Mouse (Mus musculus) spleen, postnatal 10 days (tissue): Measurements from ENCODE around the gene Atcay.
A peak's percentile ranks its signal among the peaks of the same experiment; 100 is the strongest.
"Not testable (repeated sequence)": the region's sequence is repeated elsewhere in the genome, so short reads cannot be mapped to it uniquely, and the experiment has no call there.

ENCODE experiments used
- DNase-seq, 2 experiments: peaks; one replicate each; pipeline ENCODE4 v3.0.0; 2021 to 2022; ENCODE audit warnings: low spot score in 2 of 2

Atcay gene

GRCm38 (mm10) chr10:81179451-81180342 lies 50.9 kb downstream of the Atcay start:
- no peak for DNase-seq

- DNase-seq = no peak
Measured at GRCm38 (mm10) chr10:81178927-81179326, 51.7 kb downstream of the Atcay start.

GRCm38 (mm10) chr10:81177958-81178712 lies 52.5 kb downstream of the Atcay start:
- no peak for DNase-seq

- peak; percentile 55 to 62 for DNase-seq
Measured at GRCm38 (mm10) chr10:81177491-81177925, 53.1 kb downstream of the Atcay start.

GRCm38 (mm10) chr10:81176466-81177271 lies 54.0 kb downstream of the Atcay start, which contains the start of gene Eef2:
Gene Eef2, plus strand, starts transcription at chr10:81176631.
- DNase-seq = peak; percentile 99 to 100

GRCm38 (mm10) chr10:81175936-81176465 lies 54.6 kb downstream of the Atcay start:
- no peak for DNase-seq

- DNase-seq = not testable (repeated sequence)
Measured at GRCm38 (mm10) chr10:81175345-81175701, 55.3 kb downstream of the Atcay start.

GRCm38 (mm10) chr10:81174617-81175344 lies 55.9 kb downstream of the Atcay start:
- DNase-seq = peak; percentile 91 to 93

GRCm38 (mm10) chr10:81173132-81173531 lies 57.5 kb downstream of the Atcay start:
- DNase-seq = peak; percentile 78 to 89

GRCm38 (mm10) chr10:81169411-81169900 lies 61.2 kb downstream of the Atcay start:
- DNase-seq = peak in 1 of 2 experiments; percentile 53

- peak; percentile 79 to 92 for DNase-seq
Measured at GRCm38 (mm10) chr10:81168521-81169244, 62.0 kb downstream of the Atcay start.

- DNase-seq = no peak
Measured at GRCm38 (mm10) chr10:81168087-81168431, 62.6 kb downstream of the Atcay start.

GRCm38 (mm10) chr10:81167200-81168086 lies 63.2 kb downstream of the Atcay start, which contains the start of gene Pias4:
Gene Pias4, minus strand, starts transcription at chr10:81167923.
- peak; percentile 100 for DNase-seq

GRCm38 (mm10) chr10:81165118-81165517 lies 65.5 kb downstream of the Atcay start:
- no peak for DNase-seq

- DNase-seq = peak in 1 of 2 experiments; percentile 74
Measured at GRCm38 (mm10) chr10:81162318-81162652, 68.3 kb downstream of the Atcay start.

- peak in 1 of 2 experiments; percentile 88 for DNase-seq
Measured at GRCm38 (mm10) chr10:81161602-81162317, 68.9 kb downstream of the Atcay start.

- DNase-seq = no peak
Measured at GRCm38 (mm10) chr10:81154736-81155135, 75.9 kb downstream of the Atcay start.
